Mouse (Mus musculus) brain, adult 2 months (tissue): Measurements from ENCODE around the gene Cypt15.
"Not testable (repeated sequence)": the region's sequence is repeated elsewhere in the genome, so short reads cannot be mapped to it uniquely, and the experiment has no call there.

ENCODE experiments used
- DNase-seq: peaks from one replicate; pipeline ENCODE4 v3.0.0; 2011; ENCODE audit warnings: low read depth, low spot score

The Cypt15 gene

GRCm38 (mm10) chrX:39345967-39346366, at the start of gene Cypt15:
TSS of gene Cypt15 (plus strand) at chrX:39346267.
- DNase-seq: not testable (repeated sequence)

- DNase-seq: no peak
These were observed 24.9 kb downstream of the Cypt15 start for GRCm38 (mm10) chrX:39370932-39371331.

- peak; percentile 34 for DNase-seq
These were observed 32.8 kb downstream of the Cypt15 start for GRCm38 (mm10) chrX:39378830-39379229.

- DNase-seq: no peak
These were observed 37.7 kb downstream of the Cypt15 start for GRCm38 (mm10) chrX:39383806-39384205.
